Mouse (Mus musculus) neutrophil, adult 5-6 weeks (primary cell): ENCODE data around the gene Tbcb. TPM values are rescaled to one million over a fixed set of nuclear protein-coding genes. Genes with fewer than 3 reads are reported as not detected.

Experiments used
- total RNA-seq: library from RNA; stranded (forward); fragments of 200-1000 nt; gene quantifications from 2 replicates; pipeline ENCODE4 v1.2.3, GENCODE M21; 2017

Tbcb gene
- total RNA-seq, 1 experiment from 2014 or later, result 16.5 TPM

Other genes with a start within 250 kb of the Tbcb start
- gene Zfp568, start 248.3 kb downstream of the Tbcb start, total RNA-seq, result 10.7 and 18.5 TPM in 2 replicates
- 3.6 and 4.3 TPM in 2 replicates for gene Zfp14, start 180.9 kb downstream of the Tbcb start, total RNA-seq
- gene Zfp82, start 159.4 kb downstream of the Tbcb start, total RNA-seq, result 9.6 and 12.9 TPM in 2 replicates
- not detected in 2 replicates for gene Gm26920, start 141.9 kb downstream of the Tbcb start, total RNA-seq
- 4.9 and 5.8 TPM in 2 replicates for gene Zfp566, start 141.7 kb downstream of the Tbcb start, total RNA-seq
- 42.7 and 44.6 TPM in 2 replicates for gene Zfp260, start 137.5 kb downstream of the Tbcb start, total RNA-seq
- 10.6 and 14.1 TPM in 2 replicates for gene Zfp382, start 110.3 kb downstream of the Tbcb start, total RNA-seq
- 44.2 and 46.8 TPM in 2 replicates for gene Zfp146, start 62.5 kb downstream of the Tbcb start, total RNA-seq
- not detected in 2 replicates for gene Cox7a1, start 48.1 kb downstream of the Tbcb start, total RNA-seq
- gene Capns1, start 33.5 kb downstream of the Tbcb start, total RNA-seq, result 137 and 168 TPM in 2 replicates
- 26.0 and 30.3 TPM in 2 replicates for gene Polr2i, start 324 bp downstream of the Tbcb start, total RNA-seq
- not detected in 2 replicates for gene Ovol3, start 3.5 kb upstream of the Tbcb start, total RNA-seq
- 0.98 TPM in 1 of 2 replicates, not detected in the other for gene Thap8, start 47.8 kb upstream of the Tbcb start, total RNA-seq
- 1.8 and 2.6 TPM in 2 replicates for gene Wdr62, start 48.1 kb upstream of the Tbcb start, total RNA-seq
- gene Clip3, start 59.5 kb upstream of the Tbcb start, total RNA-seq, result 1.3 TPM in 1 of 2 replicates, not detected in the other
- 35.1 and 37.2 TPM in 2 replicates for gene Alkbh6, start 76.4 kb upstream of the Tbcb start, total RNA-seq
- 0.74 and 4.0 TPM in 2 replicates for gene Syne4, start 82.5 kb upstream of the Tbcb start, total RNA-seq
- 4.7 and 6.6 TPM in 2 replicates for gene E130208F15Rik, start 89.5 kb upstream of the Tbcb start, total RNA-seq
- gene Sdhaf1, start 91.6 kb upstream of the Tbcb start, total RNA-seq, result 8.8 and 10.8 TPM in 2 replicates
- not detected in 2 replicates for gene Lrfn3, start 130.5 kb upstream of the Tbcb start, total RNA-seq
- 1,375 and 1,494 TPM in 2 replicates for gene Tyrobp, start 181.5 kb upstream of the Tbcb start, total RNA-seq
- gene Hcst, start 187.6 kb upstream of the Tbcb start, total RNA-seq, result 44.4 and 46.6 TPM in 2 replicates
- gene Nfkbid, start 189.5 kb upstream of the Tbcb start, total RNA-seq, result 34.3 and 46.9 TPM in 2 replicates
- gene Aplp1, start 213.3 kb upstream of the Tbcb start, total RNA-seq, result 0.98 TPM in 1 of 2 replicates, not detected in the other
- not detected in 2 replicates for gene Kirrel2, start 225.4 kb upstream of the Tbcb start, total RNA-seq
- not detected in 2 replicates for gene Nphs1, start 226.0 kb upstream of the Tbcb start, total RNA-seq